9 mouse cellular contexts compared by ENCODE assay signal in genomic region chr5:125159804-125160405, GRCm38 (mm10). TPM values are rescaled to one million over a fixed set of nuclear protein-coding genes. Genes with fewer than 3 reads are reported as not detected.
DNase-seq lines count a peak whose midpoint lies in the region; ATAC-seq and TF ChIP-seq lines count a peak whose summit lies in the region.
"Had no signal": no experiment of that assay in that cellular context is flagged by ENCODE, and none has a peak within 500 bp of the region (broad histone marks: within the 10 kb centered on the region; RNA-seq: fewer than 3 reads in every experiment).

No protein-coding gene starts in this region.

- no peaks in the 10 kb centered on the region for H3K9me3 ChIP-seq in liver, embryonic 11.5 days (ENCODE audit: control insufficient read depth, low read length)
- H3K9me3 ChIP-seq in liver, postnatal 0 days (ENCODE audit: low read length): no peaks in the 10 kb centered on the region
- no peaks in the 10 kb centered on the region for H3K9me3 ChIP-seq in limb, embryonic 13.5 days
- no peaks in the 10 kb centered on the region for H3K9me3 ChIP-seq in stomach, embryonic 16.5 days (replicated peaks; ENCODE audit: control insufficient read depth, low read length)

- peaks cover 75% of the 10 kb centered on the region for H3K4me1 ChIP-seq in cerebellum, adult 2 months (ENCODE audit: control insufficient read depth, insufficient read depth, low read length)
- peaks cover 69% of the 10 kb centered on the region for H3K4me1 ChIP-seq in liver, embryonic 11.5 days (replicated peaks; ENCODE audit: control insufficient read depth, insufficient read depth, low read length)
- peaks cover 55% of the 10 kb centered on the region for H3K4me1 ChIP-seq in liver, postnatal 0 days (ENCODE audit: insufficient read depth)
- H3K4me1 ChIP-seq in limb, embryonic 13.5 days: peaks cover 99% of the 10 kb centered on the region
- H3K4me1 ChIP-seq in stomach, embryonic 16.5 days (ENCODE audit: control insufficient read depth, insufficient read depth, low read length): peaks cover 90% of the 10 kb centered on the region

- TF ChIP-seq EP300 in liver, postnatal 0 days (IDR thresholded peaks at IDR 0.05; ENCODE audit: low read depth): no peak

- H3K4me2 ChIP-seq in liver, embryonic 11.5 days: no peak overlapping the region; the same call in 1 of the 2 replicates
- H3K4me2 ChIP-seq in liver, postnatal 0 days (ENCODE audit: low read depth, low read length): no peak overlapping the region
- peak overlapping the region; percentile 59 for H3K4me2 ChIP-seq in limb, embryonic 13.5 days (replicated peaks)
- peak overlapping the region; percentile 54; the same call in 1 of the 2 replicates for H3K4me2 ChIP-seq in stomach, embryonic 16.5 days (ENCODE audit: low read depth, low read length)

- ATAC-seq in liver, embryonic 11.5 days (replicated peaks; ENCODE audit: low FRiP score): no peak
- ATAC-seq in liver, postnatal 0 days: no peak
- peak; percentile 14; the same call in 1 of the 2 replicates for ATAC-seq in limb, embryonic 13.5 days (ENCODE audit: low FRiP score, low read depth)
- no peak for ATAC-seq in stomach, embryonic 16.5 days (ENCODE audit: insufficient read depth, low FRiP score)

- no peaks in the 10 kb centered on the region for H3K36me3 ChIP-seq in liver, embryonic 11.5 days (ENCODE audit: control insufficient read depth, insufficient read depth, low read length)
- H3K36me3 ChIP-seq in liver, postnatal 0 days (replicated peaks; ENCODE audit: insufficient read depth, low read length): no peaks in the 10 kb centered on the region
- H3K36me3 ChIP-seq in limb, embryonic 13.5 days: no peaks in the 10 kb centered on the region; the same call in 1 of the 2 replicates
- H3K36me3 ChIP-seq in stomach, embryonic 16.5 days (ENCODE audit: control insufficient read depth, insufficient read depth, low read length): no peaks in the 10 kb centered on the region

- TF ChIP-seq CTCF in cerebellum, adult 2 months (IDR thresholded peaks at IDR 0.05; ENCODE audit: borderline replicate concordance, insufficient read depth, low read depth, low read length): no peak
- no peak for TF ChIP-seq CTCF in liver, postnatal 0 days (IDR thresholded peaks at IDR 0.05; ENCODE audit: low read depth)
- TF ChIP-seq CTCF in left cerebral cortex, adult 2 months (IDR thresholded peaks at IDR 0.05): no peak

- no peak for DNase-seq in cerebellum, adult 2 months
- no peak for DNase-seq in cerebellum, adult 11 months
- DNase-seq in liver, embryonic 11.5 days (ENCODE audit: low spot score): no peak
- no peak for DNase-seq in liver, postnatal 0 days
- no peak for DNase-seq in left cerebral cortex, adult 2 months (ENCODE audit: extremely low spot score in 1 of 2, low spot score in 2 of 2)
- DNase-seq in adrenal gland, postnatal 25 days: no peak

- no peak overlapping the region for H3K4me3 ChIP-seq in cerebellum, adult 2 months (replicated peaks; ENCODE audit: insufficient read depth, low read depth, low read length)
- no peak overlapping the region for H3K4me3 ChIP-seq in liver, embryonic 11.5 days (ENCODE audit: low read depth, low read length)
- H3K4me3 ChIP-seq in liver, postnatal 0 days (ENCODE audit: low read depth, low read length): no peak overlapping the region
- H3K4me3 ChIP-seq in limb, embryonic 13.5 days: no peak overlapping the region
- H3K4me3 ChIP-seq in stomach, embryonic 16.5 days (replicated peaks; ENCODE audit: low read length): no peak overlapping the region
- H3K4me3 ChIP-seq in left cerebral cortex, adult 2 months: no peak overlapping the region
- H3K4me3 ChIP-seq: erythroblast, embryonic 14.5 days had no signal

- WGBS in cerebellum, adult 2 months: 48% methylated on average over 14 of the region's 14 CpGs
- 58% methylated on average over 14 of the region's 14 CpGs for WGBS in liver, embryonic 11.5 days
- 71% methylated on average over 14 of the region's 14 CpGs for WGBS in liver, postnatal 0 days (ENCODE audit: insufficient replicate concordance)
- 33% methylated on average over 14 of the region's 14 CpGs for WGBS in limb, embryonic 13.5 days
- WGBS in stomach, embryonic 16.5 days: 45% methylated on average over 14 of the region's 14 CpGs

- H3K27me3 ChIP-seq in cerebellum, adult 2 months (ENCODE audit: control insufficient read depth, insufficient read depth, low read length): no peaks in the 10 kb centered on the region
- no peaks in the 10 kb centered on the region for H3K27me3 ChIP-seq in liver, embryonic 11.5 days (replicated peaks; ENCODE audit: control insufficient read depth, insufficient read depth, low read length)
- no peaks in the 10 kb centered on the region for H3K27me3 ChIP-seq in liver, postnatal 0 days (ENCODE audit: insufficient read depth, low read length)
- H3K27me3 ChIP-seq in limb, embryonic 13.5 days: no peaks in the 10 kb centered on the region
- H3K27me3 ChIP-seq in stomach, embryonic 16.5 days (ENCODE audit: control insufficient read depth, insufficient read depth, low read length): no peaks in the 10 kb centered on the region

- no peak overlapping the region for H3K9ac ChIP-seq in liver, embryonic 11.5 days (ENCODE audit: low read depth, low read length)
- H3K9ac ChIP-seq in liver, postnatal 0 days (replicated peaks): no peak overlapping the region
- H3K9ac ChIP-seq in limb, embryonic 13.5 days: peak overlapping the region; percentile 39; the same call in 1 of the 2 replicates
- H3K9ac ChIP-seq in stomach, embryonic 16.5 days (ENCODE audit: low read length): no peak overlapping the region; the same call in none of the 2 replicates

- intact Hi-C loops in left cerebral cortex, adult 2 months (cut with DNase I): no loop called here

- TF ChIP-seq POLR2A in cerebellum, adult 2 months (IDR thresholded peaks at IDR 0.05; ENCODE audit: borderline replicate concordance, insufficient read depth, low read length): no peak

- peak overlapping the region; percentile 27 for H3K27ac ChIP-seq in cerebellum, adult 2 months (ENCODE audit: insufficient read depth, low read length)
- peak overlapping the region; percentile 58; the same call in 1 of the 2 replicates for H3K27ac ChIP-seq in liver, embryonic 11.5 days (ENCODE audit: low read depth, low read length)
- H3K27ac ChIP-seq in liver, postnatal 0 days (ENCODE audit: low read depth): no peak overlapping the region
- H3K27ac ChIP-seq in limb, embryonic 13.5 days: peak overlapping the region; percentile 81
- peak overlapping the region; percentile 81 for H3K27ac ChIP-seq in stomach, embryonic 16.5 days (ENCODE audit: low read length)
- no peak overlapping the region for H3K27ac ChIP-seq in left cerebral cortex, adult 2 months

RNA-seq across cellular contexts. Expression of gene Ncor2, which starts 19.1 kb away (rescaled TPM):
- 86.8 and 93.2 TPM in 2 replicates for polyA plus RNA-seq in cerebellum, adult 2 months (2012; rRNA removed)
- polyA plus RNA-seq in liver, embryonic 11.5 days (2014; fragmentation: Nextera tagmentation; extraction: Ambion mirVana): 14.0 and 17.2 TPM in 2 replicates
- 3.1 and 3.4 TPM in 2 replicates for polyA plus RNA-seq in liver, postnatal 0 days (2015; fragmentation: Nextera tagmentation; extraction: Ambion mirVana)
- polyA plus RNA-seq in limb, embryonic 13.5 days (2015; fragmentation: Nextera tagmentation; extraction: Ambion mirVana): 33.9 and 34.9 TPM in 2 replicates
- 21.4 and 24.6 TPM in 2 replicates for polyA plus RNA-seq in stomach, embryonic 16.5 days (2015; fragmentation: Nextera tagmentation; extraction: Ambion mirVana)
- 100 to 1,000 TPM; 228 to 270 TPM for total RNA-seq in left cerebral cortex, adult 2 months (2021)
- total RNA-seq in adrenal gland, postnatal 25 days (2021): 316 and 358 TPM in 2 replicates

Comparison
In these comparisons a context has a peak if more than half of its experiments do, and no peak if none do; other contexts are left out.
1. H3K27ac ChIP-seq: peak in cerebellum, adult 2 months (single experiment), liver, embryonic 11.5 days (single experiment), limb, embryonic 13.5 days (single experiment) and stomach, embryonic 16.5 days (single experiment); none in liver, postnatal 0 days (single experiment) and left cerebral cortex, adult 2 months (single experiment).
2. H3K4me2 ChIP-seq: peak in limb, embryonic 13.5 days (single experiment) and stomach, embryonic 16.5 days (single experiment); none in liver, embryonic 11.5 days (single experiment) and liver, postnatal 0 days (single experiment).